Mouse (Mus musculus) liver, adult 2 months (tissue): Measurements from ENCODE around the gene Pidd1. TPM values are rescaled to one million over a fixed set of nuclear protein-coding genes. Genes with fewer than 3 reads are reported as not detected.

Experiments used
- DNase-seq: peaks from one replicate; pipeline ENCODE4 v3.0.0-alpha.2; 2011; ENCODE audit warnings: low read depth, low spot score; ENCODE audit errors: extremely low read depth
- H3K27ac ChIP-seq: fragments of 200-500 bp; replicated peaks from 2 replicates; pipeline ENCODE4 v1.5.1; 2012; ENCODE audit warnings: low read depth, mild to moderate bottlenecking, control low read depth, inconsistent platforms, low read length; ENCODE audit not compliant: insufficient read depth
- H3K27me3 ChIP-seq: fragments of 200-500 bp; 2 replicates; pipeline ENCODE4 v1.6.1; 2012; ENCODE audit warnings: mild to moderate bottlenecking, moderate library complexity, low read length, inconsistent platforms; ENCODE audit not compliant: control insufficient read depth, insufficient read depth
- H3K36me3 ChIP-seq: fragments of 200-500 bp; 2 replicates; pipeline ENCODE4 v1.6.1; 2012; ENCODE audit warnings: low read length, inconsistent platforms; ENCODE audit not compliant: control insufficient read depth, insufficient read depth
- H3K4me1 ChIP-seq: fragments of 200-500 bp; 2 replicates; pipeline ENCODE4 v1.6.1; 2011; ENCODE audit warnings: low read length; ENCODE audit not compliant: control insufficient read depth, insufficient read depth
- H3K4me3 ChIP-seq: fragments of 200-500 bp; 2 replicates; pipeline ENCODE4 v1.5.1; 2011; ENCODE audit warnings: low read depth, mild to moderate bottlenecking, control low read depth, low read length, moderate library complexity; ENCODE audit not compliant: insufficient read depth
- H3K79me2 ChIP-seq: fragments of 200-500 bp; 2 replicates; pipeline ENCODE4 v1.6.1; 2012; ENCODE audit warnings: inconsistent platforms, mild to moderate bottlenecking, low read length, moderate library complexity; ENCODE audit not compliant: control insufficient read depth, insufficient read depth
- H3K9ac ChIP-seq: fragments of 200-500 bp; 2 replicates; pipeline ENCODE4 v1.6.1; 2012; ENCODE audit warnings: low read depth, mild to moderate bottlenecking, control low read depth, inconsistent platforms, low read length
- CTCF ChIP-seq: fragments of 200-500 bp; IDR thresholded peaks from 2 replicates; pipeline ENCODE4 v1.5.1; 2011; ENCODE audit warnings: low read depth, low read length, control low read depth
- POLR2A ChIP-seq: fragments of 200-500 bp; IDR thresholded peaks from 2 replicates; pipeline ENCODE4 v1.6.1; 2011; ENCODE audit warnings: low read length, control low read depth; ENCODE audit not compliant: insufficient read depth; ENCODE audit errors: extremely low read depth
- WGBS: fragments of 180-500 bp; shearing (Covaris S2); methylation state at CpG from one replicate; pipeline ENCODE4 v1.1.7; 2018; 5-methylcytosine and 5-hydroxymethylcytosine counted together
- polyA plus RNA-seq: library from polyadenylated mRNA; depleted of rRNA; stranded (reverse); fragments of >200 nt; gene quantifications from 2 replicates; pipeline ENCODE4 v1.2.3, GENCODE M21; 2012; rRNA removed
- total RNA-seq: library from RNA; depleted of rRNA; stranded (reverse); fragments of >200 nt; gene quantifications from 2 replicates; pipeline ENCODE4 v1.2.3, GENCODE M21; 2014; rRNA removed

Pidd1 gene
- total and polyA plus RNA-seq, 2 experiments: 0.37 to 4.7 TPM

- peak within 1 kb of the TSS; percentile 80 for H3K4me3 ChIP-seq
- no peaks in the 10 kb centered on the region for H3K27me3 ChIP-seq
- WGBS: under 1% methylated on average over 57 of the region's 57 CpGs
- H3K79me2 ChIP-seq: peaks cover 9% of the 10 kb centered on the region; the same call in 1 of the 2 replicates
- DNase-seq: peak; percentile 88
- TF ChIP-seq POLR2A (0 out of 2 replicates have a peak, but pooled peaks have one; percentile 41), CTCF (no peak)
- peaks cover 12% of the 10 kb centered on the region for H3K4me1 ChIP-seq
- H3K36me3 ChIP-seq: peaks cover 6% of the 10 kb centered on the region; the same call in 1 of the 2 replicates
- H3K9ac ChIP-seq: peak within 1 kb of the TSS; percentile 77
- peak within 1 kb of the TSS; percentile 73 for H3K27ac ChIP-seq
These were observed 51.9 kb downstream of the Pidd1 start, which contains the start of gene Taldo1 for GRCm38 (mm10) chr7:141391625-141392551. TSS of gene Taldo1 (plus strand) at chr7:141392199.

GRCm38 (mm10) chr7:141390326-141391259, 53.2 kb downstream of the Pidd1 start:
- Histone ChIP-seq H3K36me3 (no peaks in the 10 kb centered on the region), H3K4me3 (no peak overlapping the region), H3K79me2 (peaks cover 9% of the 10 kb centered on the region; the same call in 1 of the 2 replicates), H3K4me1 (peaks cover 12% of the 10 kb centered on the region), H3K27me3 (no peaks in the 10 kb centered on the region), H3K27ac (no peak overlapping the region), H3K9ac (no peak overlapping the region)
- no peak for DNase-seq
- 49% methylated on average over 9 of the region's 9 CpGs for WGBS
- TF ChIP-seq CTCF (no peak), POLR2A (no peak)

- H3K9ac ChIP-seq: no peak overlapping the region
- no peak for DNase-seq
- H3K27ac ChIP-seq: no peak overlapping the region
- no peak for TF ChIP-seq CTCF
- TF ChIP-seq POLR2A: no peak
- H3K4me3 ChIP-seq: no peak overlapping the region
- peaks cover 5% of the 10 kb centered on the region; the same call in 1 of the 2 replicates for H3K79me2 ChIP-seq
- WGBS: 55% methylated on average over 3 of the region's 3 CpGs
- no peaks in the 10 kb centered on the region for H3K27me3 ChIP-seq
- peaks cover 12% of the 10 kb centered on the region for H3K4me1 ChIP-seq
- no peaks in the 10 kb centered on the region for H3K36me3 ChIP-seq
These were observed 55.2 kb downstream of the Pidd1 start for GRCm38 (mm10) chr7:141388487-141389109.

Other genes starting within 250 kb of the Pidd1 start
- gene Lrrc56, start 249.9 kb downstream of the Pidd1 start, total RNA-seq: 1.8 and 2.1 TPM in 2 replicates
- 4.4 and 4.8 TPM in 2 replicates for gene Lrrc56, start 249.9 kb downstream of the Pidd1 start, polyA plus RNA-seq
- gene Lmntd2, start 229.9 kb downstream of the Pidd1 start, total RNA-seq: 0.47 and 0.83 TPM in 2 replicates
- gene Lmntd2, start 229.9 kb downstream of the Pidd1 start, polyA plus RNA-seq: 1.4 and 2.2 TPM in 2 replicates
- 21.6 and 22.5 TPM in 2 replicates for gene Rassf7, start 228.2 kb downstream of the Pidd1 start, total RNA-seq
- gene Rassf7, start 228.2 kb downstream of the Pidd1 start, polyA plus RNA-seq: 49.1 and 53.3 TPM in 2 replicates
- 8.1 and 12.6 TPM in 2 replicates for gene Phrf1, start 215.2 kb downstream of the Pidd1 start, total RNA-seq
- 6.7 and 9.2 TPM in 2 replicates for gene Phrf1, start 215.2 kb downstream of the Pidd1 start, polyA plus RNA-seq
- gene Irf7, start 177.5 kb downstream of the Pidd1 start, total RNA-seq: 22.8 and 32.2 TPM in 2 replicates
- 42.4 and 102 TPM in 2 replicates for gene Irf7, start 177.5 kb downstream of the Pidd1 start, polyA plus RNA-seq
- gene Cdhr5, start 167.2 kb downstream of the Pidd1 start, total RNA-seq: 18.5 and 40.3 TPM in 2 replicates
- 31.2 and 31.7 TPM in 2 replicates for gene Cdhr5, start 167.2 kb downstream of the Pidd1 start, polyA plus RNA-seq
- gene Sct, start 164.9 kb downstream of the Pidd1 start, total RNA-seq: not detected in 2 replicates
- gene Sct, start 164.9 kb downstream of the Pidd1 start, polyA plus RNA-seq: not detected in 2 replicates
- gene Drd4, start 152.0 kb downstream of the Pidd1 start, total RNA-seq: not detected in 2 replicates
- gene Drd4, start 152.0 kb downstream of the Pidd1 start, polyA plus RNA-seq: not detected in 2 replicates
- gene Deaf1, start 116.3 kb downstream of the Pidd1 start, total RNA-seq: 3.1 and 5.8 TPM in 2 replicates
- gene Deaf1, start 116.3 kb downstream of the Pidd1 start, polyA plus RNA-seq: 6.9 and 7.8 TPM in 2 replicates
- 8.9 and 10.3 TPM in 2 replicates for gene Tmem80, start 116.3 kb downstream of the Pidd1 start, total RNA-seq
- gene Tmem80, start 116.3 kb downstream of the Pidd1 start, polyA plus RNA-seq: 14.3 and 20.9 TPM in 2 replicates
- 17.4 and 38.5 TPM in 2 replicates for gene Eps8l2, start 105.1 kb downstream of the Pidd1 start, total RNA-seq
- 80.9 and 117 TPM in 2 replicates for gene Eps8l2, start 105.1 kb downstream of the Pidd1 start, polyA plus RNA-seq
- gene Taldo1, start 51.8 kb downstream of the Pidd1 start, total RNA-seq: 160 and 195 TPM in 2 replicates
- 125 and 166 TPM in 2 replicates for gene Taldo1, start 51.8 kb downstream of the Pidd1 start, polyA plus RNA-seq
- gene Gatd1, start 29.9 kb downstream of the Pidd1 start, total RNA-seq: 15.1 and 23.5 TPM in 2 replicates
- gene Gatd1, start 29.9 kb downstream of the Pidd1 start, polyA plus RNA-seq: 34.9 and 36.2 TPM in 2 replicates
- gene Cend1, start 14.5 kb downstream of the Pidd1 start, total RNA-seq: 0.13 TPM in 1 of 2 replicates, not detected in the other
- gene Cend1, start 14.5 kb downstream of the Pidd1 start, polyA plus RNA-seq: 0.09 and 0.10 TPM in 2 replicates
- gene Slc25a22, start 6.1 kb downstream of the Pidd1 start, total RNA-seq: 26.1 and 40.7 TPM in 2 replicates
- gene Slc25a22, start 6.1 kb downstream of the Pidd1 start, polyA plus RNA-seq: 315 and 345 TPM in 2 replicates
- gene Rplp2, start 3.3 kb upstream of the Pidd1 start, total RNA-seq: 255 and 308 TPM in 2 replicates
- gene Rplp2, start 3.3 kb upstream of the Pidd1 start, polyA plus RNA-seq: 265 and 286 TPM in 2 replicates
- 22.6 and 31.7 TPM in 2 replicates for gene Pnpla2, start 11.2 kb upstream of the Pidd1 start, total RNA-seq
- gene Pnpla2, start 11.2 kb upstream of the Pidd1 start, polyA plus RNA-seq: 83.7 and 84.8 TPM in 2 replicates
- gene Cracr2b, start 17.1 kb upstream of the Pidd1 start, total RNA-seq: 3.7 and 4.3 TPM in 2 replicates
- gene Cracr2b, start 17.1 kb upstream of the Pidd1 start, polyA plus RNA-seq: 4.7 and 8.7 TPM in 2 replicates
- gene Cd151, start 23.4 kb upstream of the Pidd1 start, total RNA-seq: 51.9 and 52.7 TPM in 2 replicates
- gene Cd151, start 23.4 kb upstream of the Pidd1 start, polyA plus RNA-seq: 92.8 and 103 TPM in 2 replicates
- 41.1 and 43.3 TPM in 2 replicates for gene Polr2l, start 31.1 kb upstream of the Pidd1 start, total RNA-seq
- 42.8 and 45.7 TPM in 2 replicates for gene Polr2l, start 31.1 kb upstream of the Pidd1 start, polyA plus RNA-seq
- gene Tspan4, start 31.2 kb upstream of the Pidd1 start, total RNA-seq: 66.9 and 67.1 TPM in 2 replicates
- gene Tspan4, start 31.2 kb upstream of the Pidd1 start, polyA plus RNA-seq: 78.1 and 135 TPM in 2 replicates
- 24.2 and 30.6 TPM in 2 replicates for gene Chid1, start 95.8 kb upstream of the Pidd1 start, total RNA-seq
- 32.6 and 45.1 TPM in 2 replicates for gene Chid1, start 95.8 kb upstream of the Pidd1 start, polyA plus RNA-seq
- gene Ap2a2, start 118.1 kb upstream of the Pidd1 start, total RNA-seq: 42.2 and 54.0 TPM in 2 replicates
- gene Ap2a2, start 118.1 kb upstream of the Pidd1 start, polyA plus RNA-seq: 37.9 and 38.1 TPM in 2 replicates
- gene Muc6, start 211.3 kb upstream of the Pidd1 start, total RNA-seq: 0.07 TPM in 1 of 2 replicates, not detected in the other
- gene Muc6, start 211.3 kb upstream of the Pidd1 start, polyA plus RNA-seq: not detected in 2 replicates
- gene Muc2, start 246.3 kb upstream of the Pidd1 start, total RNA-seq: not detected in 2 replicates
- 2.4 and 3.7 TPM in 2 replicates for gene Muc2, start 246.3 kb upstream of the Pidd1 start, polyA plus RNA-seq